Mouse (Mus musculus) limb, embryonic 12.5 days (tissue): ENCODE results near the gene Dpep1. TPM values are rescaled to one million over a fixed set of nuclear protein-coding genes. Genes with fewer than 3 reads are reported as not detected.

Experiments used
- polyA plus RNA-seq: library from polyadenylated mRNA; unstranded; fragments of >200 nt; fragmentation: Nextera tagmentation; extraction: Ambion mirVana; gene quantifications from 2 replicates; pipeline ENCODE4 v1.2.1, GENCODE M21; 2016

Dpep1 gene
- polyA plus RNA-seq, 1 experiment from 2014 or later, result 1.5 TPM

Other genes with a start within 250 kb of the Dpep1 start
- 62.3 and 108 TPM in 2 replicates for gene Ankrd11, start 144.0 kb upstream of the Dpep1 start, polyA plus RNA-seq
- gene Spg7, start 123.3 kb upstream of the Dpep1 start, polyA plus RNA-seq, result 63.2 and 63.7 TPM in 2 replicates
- gene Rpl13, start 83.9 kb upstream of the Dpep1 start, polyA plus RNA-seq, result 1,503 and 1,509 TPM in 2 replicates
- gene Cpne7, start 68.9 kb upstream of the Dpep1 start, polyA plus RNA-seq, result 0.40 and 0.53 TPM in 2 replicates
- gene Sult5a1, start 27.9 kb upstream of the Dpep1 start, polyA plus RNA-seq, result 15.9 and 16.0 TPM in 2 replicates
- gene Chmp1a, start 26.5 kb downstream of the Dpep1 start, polyA plus RNA-seq, result 135 and 140 TPM in 2 replicates
- gene Spata33, start 26.6 kb downstream of the Dpep1 start, polyA plus RNA-seq, result 5.0 and 6.5 TPM in 2 replicates
- gene Cdk10, start 38.6 kb downstream of the Dpep1 start, polyA plus RNA-seq, result 36.3 and 36.6 TPM in 2 replicates
- gene Spata2l, start 50.0 kb downstream of the Dpep1 start, polyA plus RNA-seq, result 1.6 and 1.8 TPM in 2 replicates
- gene Zfp276, start 68.0 kb downstream of the Dpep1 start, polyA plus RNA-seq, result 30.1 and 31.4 TPM in 2 replicates
- gene Vps9d1, start 68.1 kb downstream of the Dpep1 start, polyA plus RNA-seq, result 30.4 and 34.0 TPM in 2 replicates
- gene Fanca, start 132.3 kb downstream of the Dpep1 start, polyA plus RNA-seq, result 37.0 and 40.0 TPM in 2 replicates
- gene Spire2, start 146.5 kb downstream of the Dpep1 start, polyA plus RNA-seq, result 1.4 and 1.8 TPM in 2 replicates
- 149 and 151 TPM in 2 replicates for gene Tcf25, start 187.5 kb downstream of the Dpep1 start, polyA plus RNA-seq
- gene Mc1r, start 220.9 kb downstream of the Dpep1 start, polyA plus RNA-seq, result not detected in 2 replicates
- 9.1 and 14.4 TPM in 2 replicates for gene Tubb3, start 225.2 kb downstream of the Dpep1 start, polyA plus RNA-seq
- 40.4 and 40.6 TPM in 2 replicates for gene Def8, start 237.3 kb downstream of the Dpep1 start, polyA plus RNA-seq